Mouse (Mus musculus): Measurements from ENCODE around the gene Cfap298.

GRCm38 (mm10) chr16:90933534-90934176 is 1.3 kb downstream of the Cfap298 start:
- TF ChIP-seq CTCF (IDR thresholded peaks at IDR 0.05; ENCODE audit: borderline replicate concordance, insufficient read depth, low read length) (no peak), POLR2A (IDR thresholded peaks at IDR 0.05; ENCODE audit: low read depth, low read length) (no peak)
